Mouse (Mus musculus) brain, adult 2 months (tissue): ENCODE data around the gene Dnajb13.

Experiments
- DNase-seq: peaks from one replicate; pipeline ENCODE4 v3.0.0; 2011; ENCODE audit warnings: low read depth, low spot score

Gene Dnajb13

GRCm38 (mm10) chr7:100514573-100514972 lies at the start of gene Dnajb13:
Dnajb13 (minus strand) TSS chr7:100514960.
- DNase-seq = peak; percentile 52

GRCm38 (mm10) chr7:100561861-100562587 lies 47.3 kb upstream of the Dnajb13 start:
- DNase-seq = peak; percentile 66

GRCm38 (mm10) chr7:100559331-100559730 lies 44.6 kb upstream of the Dnajb13 start:
- DNase-seq = no peak

GRCm38 (mm10) chr7:100557241-100557640 lies 42.5 kb upstream of the Dnajb13 start:
- no peak for DNase-seq

GRCm38 (mm10) chr7:100555431-100555951 lies 40.7 kb upstream of the Dnajb13 start:
- peak; percentile 95 for DNase-seq

GRCm38 (mm10) chr7:100554939-100555338 lies 40.2 kb upstream of the Dnajb13 start:
- DNase-seq = no peak

GRCm38 (mm10) chr7:100550338-100551007 lies 35.7 kb upstream of the Dnajb13 start:
- peak; percentile 83 for DNase-seq

- no peak for DNase-seq
Measured at GRCm38 (mm10) chr7:100549796-100550195, 35.0 kb upstream of the Dnajb13 start.

- DNase-seq = peak; percentile 18
Measured at GRCm38 (mm10) chr7:100547631-100548030, 32.9 kb upstream of the Dnajb13 start.

GRCm38 (mm10) chr7:100544437-100544836 lies 29.7 kb upstream of the Dnajb13 start:
- no peak for DNase-seq

GRCm38 (mm10) chr7:100539516-100539915 lies 24.8 kb upstream of the Dnajb13 start:
- no peak for DNase-seq

GRCm38 (mm10) chr7:100537519-100537902 lies 22.8 kb upstream of the Dnajb13 start:
- DNase-seq = no peak

- DNase-seq = peak; percentile 98
Measured at GRCm38 (mm10) chr7:100536804-100537518, 22.2 kb upstream of the Dnajb13 start, which contains the start of gene Coa4. Coa4 (plus strand) TSS chr7:100537071.

GRCm38 (mm10) chr7:100535831-100536230 lies 21.1 kb upstream of the Dnajb13 start:
- no peak for DNase-seq

- DNase-seq = no peak
Measured at GRCm38 (mm10) chr7:100534216-100534615, 19.5 kb upstream of the Dnajb13 start.

- DNase-seq = no peak
Measured at GRCm38 (mm10) chr7:100533503-100533902, 18.7 kb upstream of the Dnajb13 start.

GRCm38 (mm10) chr7:100530766-100531165 lies 16.0 kb upstream of the Dnajb13 start:
- no peak for DNase-seq

GRCm38 (mm10) chr7:100524669-100525068 lies 9.9 kb upstream of the Dnajb13 start:
- DNase-seq = no peak

GRCm38 (mm10) chr7:100522222-100522621 lies 7.5 kb upstream of the Dnajb13 start:
- no peak for DNase-seq

- peak; percentile 85 for DNase-seq
Measured at GRCm38 (mm10) chr7:100520663-100521285, 6.0 kb upstream of the Dnajb13 start.

GRCm38 (mm10) chr7:100520204-100520603 lies 5.4 kb upstream of the Dnajb13 start:
- no peak for DNase-seq

GRCm38 (mm10) chr7:100511602-100512001 lies 3.2 kb downstream of the Dnajb13 start:
- no peak for DNase-seq
